Mouse (Mus musculus) liver, adult 10 weeks (tissue): ENCODE data around the gene Slc5a10. TPM values are rescaled to one million over a fixed set of nuclear protein-coding genes. Genes with fewer than 3 reads are reported as not detected.

Experiments
- polyA plus RNA-seq: library from polyadenylated mRNA; stranded (reverse); fragments of 350-450 nt; fragmentation: Illumina TruSeq; extraction: RNeasy Lipid Tissue Mini Kit (QIAGEN cat#74804); gene quantifications from one replicate; pipeline ENCODE4 v1.2.3, GENCODE M21; 2014; ENCODE audit warnings: low read depth, low replicate concordance

Gene Slc5a10
- polyA plus RNA-seq = not detected

GRCm38 (mm10) chr11:61720636-61721035, at the start of gene Slc5a10:
TSS of gene Slc5a10 (minus strand) at chr11:61720826.

GRCm38 (mm10) chr11:61761584-61762407, 41.2 kb upstream of the Slc5a10 start, which contains the start of gene Prpsap2:
TSS of gene Prpsap2 (minus strand) at chr11:61762088.

GRCm38 (mm10) chr11:61683907-61684731, 36.5 kb downstream of the Slc5a10 start, which contains the start of gene Fam83g:
TSS of gene Fam83g (plus strand) at chr11:61684091.

GRCm38 (mm10) chr11:61652686-61653447, 67.8 kb downstream of the Slc5a10 start, which contains the start of gene Grap:
TSS of gene Grap (plus strand) at chr11:61653265.

Other genes starting within 250 kb of the Slc5a10 start
- 0.29 TPM for gene Mfap4, start 235.4 kb downstream of the Slc5a10 start, polyA plus RNA-seq
- gene Mapk7, start 226.4 kb downstream of the Slc5a10 start, polyA plus RNA-seq = 0.58 TPM
- gene B9d1, start 215.7 kb downstream of the Slc5a10 start, polyA plus RNA-seq = not detected
- 3.3 TPM for gene Epn2, start 141.1 kb downstream of the Slc5a10 start, polyA plus RNA-seq
- gene Grap, start 67.6 kb downstream of the Slc5a10 start, polyA plus RNA-seq = 0.61 TPM
- gene Fam83g, start 36.7 kb downstream of the Slc5a10 start, polyA plus RNA-seq = 0.08 TPM
- 20.8 TPM for gene Prpsap2, start 41.3 kb upstream of the Slc5a10 start, polyA plus RNA-seq
- 58.8 TPM for gene Ulk2, start 134.2 kb upstream of the Slc5a10 start, polyA plus RNA-seq
- 10.1 TPM for gene Akap10, start 209.4 kb upstream of the Slc5a10 start, polyA plus RNA-seq
- 0.95 TPM for gene Specc1, start 235.9 kb upstream of the Slc5a10 start, polyA plus RNA-seq